Mouse (Mus musculus) MEL (cell line): Measurements from ENCODE around the gene Tnip3. TPM values are rescaled to one million over a fixed set of nuclear protein-coding genes. Genes with fewer than 3 reads are reported as not detected.

Experiments
- DNase-seq: peaks from one replicate; pipeline ENCODE4 v3.0.0; 2011; ENCODE audit warnings: low read depth, low spot score
- H3K27ac ChIP-seq: 2 replicates; pipeline ENCODE4 v1.5.1; 2012; ENCODE audit warnings: low read depth, mild to moderate bottlenecking, control low read depth, low read length, moderate library complexity; ENCODE audit not compliant: control insufficient read depth
- H3K27me3 ChIP-seq, 2 experiments: fragments of 150-350 bp in 1 of 2; sonication (generic) in 1 of 2; 2 replicates each; pipeline ENCODE4 v1.6.1; 2012; ENCODE audit warnings: low read length in 2 of 2, mild to moderate bottlenecking in 2 of 2, improper control_type of control experiment in 1 of 2, moderate library complexity in 1 of 2; ENCODE audit not compliant: insufficient read depth in 2 of 2, control insufficient read depth in 1 of 2
- H3K36me3 ChIP-seq, 2 experiments: 2 replicates each; pipeline ENCODE4 v1.6.1; 2012 to 2014; ENCODE audit warnings: low read length in 2 of 2, improper control_type of control experiment in 1 of 2, inconsistent platforms in 1 of 2, mild to moderate bottlenecking in 1 of 2; ENCODE audit not compliant: insufficient read depth in 2 of 2, control insufficient read depth in 1 of 2
- H3K4me1 ChIP-seq, 2 experiments: fragments of 150-350 bp in 1 of 2; sonication (generic) in 1 of 2; 2 replicates each; pipeline ENCODE4 v1.6.1; 2012; ENCODE audit warnings: low read length in 2 of 2, improper control_type of control experiment in 1 of 2, mild to moderate bottlenecking in 1 of 2; ENCODE audit not compliant: insufficient read depth in 2 of 2, control insufficient read depth in 1 of 2
- H3K4me3 ChIP-seq, 2 experiments: fragments of 150-350 bp in 1 of 2; sonication (generic) in 1 of 2; 2 replicates each; pipeline ENCODE4 v1.5.1; 2012; ENCODE audit warnings: low read depth in 2 of 2, low read length in 2 of 2, mild to moderate bottlenecking in 2 of 2, moderate library complexity in 2 of 2, control low read depth in 1 of 2, improper control_type of control experiment in 1 of 2; ENCODE audit not compliant: control insufficient read depth in 1 of 2, insufficient read depth in 1 of 2
- H3K79me2 ChIP-seq: 2 replicates; pipeline ENCODE4 v1.6.1; 2012; ENCODE audit warnings: mild to moderate bottlenecking, low read length, moderate library complexity; ENCODE audit not compliant: control insufficient read depth, poor library complexity, insufficient read depth
- H3K9ac ChIP-seq: 2 replicates; pipeline ENCODE4 v1.6.1; 2012; ENCODE audit warnings: low read depth, mild to moderate bottlenecking, control low read depth, low read length, moderate library complexity; ENCODE audit not compliant: control insufficient read depth, poor library complexity, severe bottlenecking
- H3K9me3 ChIP-seq: fragments of 150-350 bp; sonication (generic); replicated peaks from 2 replicates; pipeline ENCODE4 v1.6.1; 2012; ENCODE audit warnings: mild to moderate bottlenecking, low read length, improper control_type of control experiment, moderate library complexity; ENCODE audit not compliant: insufficient read depth
- BHLHE40 ChIP-seq: IDR thresholded peaks from 2 replicates; pipeline ENCODE4 v1.6.1; 2012; ENCODE audit warnings: low read depth, mild to moderate bottlenecking, inconsistent platforms, low read length, improper control_type of control experiment, borderline replicate concordance
- CHD2 ChIP-seq: IDR thresholded peaks from 2 replicates; pipeline ENCODE4 v1.6.1; 2011; ENCODE audit warnings: low read length, improper control_type of control experiment
- E2F4 ChIP-seq: IDR thresholded peaks from 2 replicates; pipeline ENCODE4 v1.6.1; 2011; ENCODE audit warnings: low read depth, low read length, improper control_type of control experiment, borderline replicate concordance
- EP300 ChIP-seq, 2 experiments: IDR thresholded peaks; 2 replicates each; pipeline ENCODE4 v1.6.1; 2011; ENCODE audit warnings: improper control_type of control experiment in 2 of 2, low read length in 2 of 2, low read depth in 1 of 2, mild to moderate bottlenecking in 1 of 2
- ETS1 ChIP-seq: IDR thresholded peaks from 2 replicates; pipeline ENCODE4 v1.6.1; 2012; ENCODE audit warnings: low read depth, mild to moderate bottlenecking, inconsistent platforms, low read length, improper control_type of control experiment, moderate library complexity
- GATA1 ChIP-seq: IDR thresholded peaks from 2 replicates; pipeline ENCODE4 v1.6.1; 2011; ENCODE audit warnings: low read depth, low read length, improper control_type of control experiment
- HCFC1 ChIP-seq: IDR thresholded peaks from 2 replicates; pipeline ENCODE4 v1.6.1; 2012; ENCODE audit warnings: low read depth, mild to moderate bottlenecking, inconsistent platforms, low read length, improper control_type of control experiment, moderate library complexity
- JUND ChIP-seq: IDR thresholded peaks from 2 replicates; pipeline ENCODE4 v1.6.1; 2011; ENCODE audit warnings: low read depth, mild to moderate bottlenecking, improper control_type of control experiment, low read length
- KAT2A ChIP-seq: conservative IDR thresholded peaks from 2 replicates; pipeline ENCODE4 v1.6.1; 2012; ENCODE audit warnings: low read depth, low read length, improper control_type of control experiment, inconsistent platforms
- MAFK ChIP-seq: IDR thresholded peaks from 2 replicates; pipeline ENCODE4 v1.6.1; 2011; ENCODE audit warnings: low read depth, mild to moderate bottlenecking, low read length, improper control_type of control experiment, borderline replicate concordance
- MAX ChIP-seq: IDR thresholded peaks from 2 replicates; pipeline ENCODE4 v1.6.1; 2011; ENCODE audit warnings: low read length, improper control_type of control experiment
- MAZ ChIP-seq: IDR thresholded peaks from 2 replicates; pipeline ENCODE4 v1.6.1; 2012; ENCODE audit warnings: low read depth, mild to moderate bottlenecking, inconsistent platforms, low read length, improper control_type of control experiment
- MEF2A ChIP-seq: IDR thresholded peaks from 2 replicates; pipeline ENCODE4 v1.6.1; 2014; ENCODE audit warnings: low read depth, mild to moderate bottlenecking, inconsistent platforms, low read length, improper control_type of control experiment; ENCODE audit not compliant: poor library complexity, insufficient replicate concordance, severe bottlenecking; ENCODE audit errors: extremely low read depth
- MXI1 ChIP-seq: IDR thresholded peaks from 2 replicates; pipeline ENCODE4 v1.6.1; 2011; ENCODE audit warnings: mild to moderate bottlenecking, low read depth, low read length, improper control_type of control experiment
- MYB ChIP-seq: IDR thresholded peaks from 2 replicates; pipeline ENCODE4 v1.6.1; 2011; ENCODE audit warnings: mild to moderate bottlenecking, low read depth, low read length, improper control_type of control experiment
- MYC ChIP-seq: IDR thresholded peaks from 2 replicates; pipeline ENCODE4 v1.6.1; 2011; ENCODE audit warnings: low read depth, mild to moderate bottlenecking, low read length, improper control_type of control experiment, moderate library complexity
- NRF1 ChIP-seq: IDR thresholded peaks from 2 replicates; pipeline ENCODE4 v1.6.1; 2014; ENCODE audit warnings: low read depth, mild to moderate bottlenecking, inconsistent platforms, low read length, improper control_type of control experiment, moderate library complexity; ENCODE audit not compliant: poor library complexity, insufficient read depth, severe bottlenecking
- POLR2A ChIP-seq, 2 experiments: IDR thresholded peaks; 2 replicates each; pipeline ENCODE4 v1.6.1; 2011 to 2012; ENCODE audit warnings: low read length in 2 of 2, mild to moderate bottlenecking in 2 of 2, control low read depth in 1 of 2, improper control_type of control experiment in 1 of 2, low read depth in 1 of 2, moderate library complexity in 1 of 2; ENCODE audit not compliant: control insufficient read depth in 1 of 2, insufficient read depth in 1 of 2, poor library complexity in 1 of 2
- RAD21 ChIP-seq: IDR thresholded peaks from 2 replicates; pipeline ENCODE4 v1.6.1; 2011; ENCODE audit warnings: mild to moderate bottlenecking, low read depth, low read length, improper control_type of control experiment
- RCOR1 ChIP-seq: IDR thresholded peaks from 2 replicates; pipeline ENCODE4 v1.6.1; 2012; ENCODE audit warnings: low read depth, mild to moderate bottlenecking, inconsistent platforms, low read length, improper control_type of control experiment
- SIN3A ChIP-seq: IDR thresholded peaks from 2 replicates; pipeline ENCODE4 v1.6.1; 2012; ENCODE audit warnings: low read length, improper control_type of control experiment, inconsistent platforms
- TCF12 ChIP-seq: IDR thresholded peaks from 2 replicates; pipeline ENCODE4 v1.6.1; 2014; ENCODE audit warnings: low read depth, mild to moderate bottlenecking, inconsistent platforms, low read length, improper control_type of control experiment, moderate library complexity
- UBTF ChIP-seq: IDR thresholded peaks from 2 replicates; pipeline ENCODE4 v1.6.1; 2012; ENCODE audit warnings: low read depth, mild to moderate bottlenecking, inconsistent platforms, low read length, improper control_type of control experiment, moderate library complexity, borderline replicate concordance; ENCODE audit not compliant: insufficient read depth
- ZNF384 ChIP-seq: IDR thresholded peaks from 2 replicates; pipeline ENCODE4 v1.6.1; 2012; ENCODE audit warnings: low read depth, mild to moderate bottlenecking, inconsistent platforms, low read length, improper control_type of control experiment
- polyA plus RNA-seq, 2 experiments: library from polyadenylated mRNA; stranded (reverse) in 1 of 2; unstranded in 1 of 2; fragments of >175 nt in 1 of 2; fragments of >200 nt in 1 of 2; gene quantifications; 2 replicates each; pipeline versions ENCODE4 v1.2.1 to v1.2.4; 2012; ENCODE audit warnings: low replicate concordance in 2 of 2, low read depth in 1 of 2; ENCODE audit not compliant: insufficient read length in 2 of 2, insufficient read depth in 1 of 2, missing spikeins in 1 of 2
- total RNA-seq: library from RNA; depleted of rRNA; stranded (reverse); fragments of 300-350 nt; gene quantifications from 2 replicates; pipeline ENCODE4 v1.2.3, GENCODE M21; 2012

Gene Tnip3
- total and polyA plus RNA-seq, 3 experiments = 0.99 TPM; not detected in 2

GRCm38 (mm10) chr6:65588847-65589246, 63.7 kb downstream of the Tnip3 start:
- Histone ChIP-seq H3K9me3 (no peaks in the 10 kb centered on the region), H3K27ac (no peak overlapping the region), H3K36me3 (peaks cover 0 to 35% of the 10 kb centered on the region in 2 experiments; a peak in 2 of 4 replicates), H3K4me3 (no peak overlapping the region), H3K27me3 (no peaks in the 10 kb centered on the region), H3K79me2 (no peaks in the 10 kb centered on the region), H3K4me1 (peaks cover 23 to 25% of the 10 kb centered on the region in 2 experiments), H3K9ac (no peak overlapping the region)
- no peak for DNase-seq
- TF ChIP-seq CHD2 (no peak), E2F4 (no peak), MEF2A (no peak), ETS1 (0 out of 2 replicates have a peak, but pooled peaks have one; percentile 7), HCFC1 (no peak)

DNA sequence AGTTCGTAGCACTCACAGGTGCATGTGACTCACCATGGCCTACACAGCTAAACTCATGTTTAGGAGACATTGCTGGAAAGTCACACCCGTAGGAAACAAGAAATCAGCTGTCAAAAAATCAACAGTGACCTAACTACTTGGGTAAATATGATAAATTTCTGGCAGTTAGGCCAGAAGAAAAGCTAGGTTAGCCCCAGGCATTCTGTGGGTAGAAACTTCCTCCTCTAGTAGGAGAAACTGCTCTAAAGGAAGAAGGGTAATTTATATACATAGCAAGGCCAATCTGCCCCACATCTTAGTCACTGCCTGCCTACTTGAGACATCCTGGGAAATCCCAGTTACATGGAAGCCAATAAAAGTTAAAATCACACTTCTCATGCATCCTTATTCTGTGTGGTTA, 64.9 kb downstream of the Tnip3 start:
- H3K4me1 ChIP-seq = peaks cover 18 to 34% of the 10 kb centered on the region in 2 experiments
- TF ChIP-seq RAD21 (no peak), EP300 (IDR thresholded peaks at IDR 0.05; ENCODE audit: low read depth in 1 of 2, low read length in 2 of 2) (peak; percentile 91 to 93), UBTF (no peak), GATA1 (peak; percentile 63), RCOR1 (peak; percentile 68), ETS1 (peak; percentile 98), MEF2A (no peak), MXI1 (peak; percentile 78), TCF12 (peak; percentile 78), MAX (0 out of 2 replicates have a peak, but pooled peaks have one; percentile 33), MAZ (0 out of 2 replicates have a peak, but pooled peaks have one; percentile 50), SIN3A (peak; percentile 89), POLR2A (IDR thresholded peaks at IDR 0.05; ENCODE audit: control insufficient read depth in 1 of 2, insufficient read depth in 1 of 2, low read depth in 1 of 2, low read length in 2 of 2, poor library complexity in 1 of 2) (no peak), BHLHE40 (peak; percentile 65; the same call in 1 of the 2 replicates), KAT2A (no peak), MYB (peak; percentile 77), HCFC1 (peak; percentile 49), MAFK (0 out of 2 replicates have a peak, but pooled peaks have one; percentile 5), NRF1 (no peak), MYC (peak; percentile 73), ZNF384 (peak; percentile 42; the same call in 1 of the 2 replicates), JUND (no peak)
- H3K79me2 ChIP-seq = no peaks in the 10 kb centered on the region
- peak overlapping the region; percentile 43; the same call in 1 of the 2 replicates for H3K27ac ChIP-seq
- peaks cover 0 to 34% of the 10 kb centered on the region in 2 experiments; a peak in 2 of 4 replicates for H3K36me3 ChIP-seq
- no peak overlapping the region for H3K4me3 ChIP-seq
- no peaks in the 10 kb centered on the region for H3K9me3 ChIP-seq
- peak; percentile 79 for DNase-seq
- H3K27me3 ChIP-seq = no peaks in the 10 kb centered on the region
- H3K9ac ChIP-seq = no peak overlapping the region
